Mouse (Mus musculus) C2C12 (cell line): Measurements from ENCODE around the gene Ssbp3.

Source experiments
- CEBPB ChIP-seq: IDR thresholded peaks from one replicate; pipeline ENCODE4 v1.6.1; 2011; ENCODE audit warnings: low read depth, mild to moderate bottlenecking, control low read depth, moderate library complexity
- CTCF ChIP-seq: IDR thresholded peaks from one replicate; pipeline ENCODE4 v1.5.1; 2011; ENCODE audit not compliant: control insufficient read depth, insufficient read depth, insufficient read length
- FOSL1 ChIP-seq: IDR thresholded peaks from one replicate; pipeline ENCODE4 v1.8.0; 2011; ENCODE audit warnings: mild to moderate bottlenecking, low read length; ENCODE audit not compliant: poor library complexity, insufficient read depth, severe bottlenecking
- MAX ChIP-seq: IDR thresholded peaks from one replicate; pipeline ENCODE4 v1.6.1; 2011; ENCODE audit warnings: mild to moderate bottlenecking, control low read depth
- MYOD1 ChIP-seq: IDR thresholded peaks from one replicate; pipeline ENCODE4 v1.6.1; 2011; ENCODE audit warnings: low read depth; ENCODE audit not compliant: control insufficient read depth, insufficient read length
- MYOG ChIP-seq: IDR thresholded peaks from one replicate; pipeline ENCODE4 v1.6.1; 2011; ENCODE audit not compliant: control insufficient read depth, insufficient read length; ENCODE audit errors: extremely low read depth
- USF1 ChIP-seq: IDR thresholded peaks from one replicate; pipeline ENCODE4 v1.6.1; 2011; ENCODE audit warnings: low read depth, mild to moderate bottlenecking, control low read depth, moderate library complexity

GRCm38 (mm10) chr4:107058781-107059180 is 148.3 kb downstream of the Ssbp3 start:
- TF ChIP-seq MYOG (no peak), CTCF (no peak), USF1 (no peak), MYOD1 (no peak), CEBPB (no peak), MAX (no peak), FOSL1 (no peak)
